Mouse (Mus musculus) erythroblast, embryonic 14.5 days (primary cell): ENCODE results near the gene Dnajc17.

ENCODE experiments used
- GATA1 ChIP-seq: IDR thresholded peaks from 2 replicates; pipeline ENCODE4 v1.6.1; 2012; ENCODE audit warnings: low read length, inconsistent platforms, mixed read lengths
- TAL1 ChIP-seq: IDR thresholded peaks from 3 replicates; pipeline ENCODE4 v1.6.1; 2012; ENCODE audit warnings: low read length, inconsistent platforms, mixed read lengths

- TF ChIP-seq GATA1 (no peak), TAL1 (no peak)
These were observed 43.2 kb downstream of the Dnajc17 start for GRCm38 (mm10) chr2:119165401-119165800.
